Mouse (Mus musculus) mouse embryonic stem cell (cell line): ENCODE data around the gene Jmjd4.

Source experiments
- in situ Hi-C, 2 experiments: fragments of 300-500 bp; cut with MboI; formaldehyde crosslinking; loops; 1 replicate in 1 of 2; 3 replicates in 1 of 2; pipeline ENCODE4 v1.14.3; 2019 to 2020; ENCODE audit warnings: low sequenced_read_pairs in 2 of 2, low pct_unique_long_range_greater_than_20kb in 1 of 2, mixed read lengths in 1 of 2; ENCODE audit not compliant: unreplicated experiment in 1 of 2

The Jmjd4 gene

GRCm38 (mm10) chr11:59456891-59457290, 7.0 kb downstream of the Jmjd4 start:
- in situ Hi-C loops = no loop called here

GRCm38 (mm10) chr11:59458973-59459372, 9.1 kb downstream of the Jmjd4 start:
- in situ Hi-C loops = no loop called here

GRCm38 (mm10) chr11:59460459-59460858, 10.6 kb downstream of the Jmjd4 start:
- in situ Hi-C loops = no loop called here

- in situ Hi-C loops = no loop called here
Observed at GRCm38 (mm10) chr11:59471413-59472325, 21.8 kb downstream of the Jmjd4 start.

GRCm38 (mm10) chr11:59472326-59472677, 22.5 kb downstream of the Jmjd4 start, which contains the start of gene Zfp867:
Zfp867 (minus strand) TSS chr11:59472474.
- in situ Hi-C loops = no loop called here

GRCm38 (mm10) chr11:59477240-59477639, 27.4 kb downstream of the Jmjd4 start:
- in situ Hi-C loops = loop anchor here in 1 of 2 experiments (25.0 kb wide), 1 partner anchor 390 kb away; no protein-coding TSS in a partner anchor

- in situ Hi-C loops = loop anchor here (5.0 to 25.0 kb wide), 2 partner anchors 181 to 396 kb away; no protein-coding TSS in a partner anchor
Observed at GRCm38 (mm10) chr11:59483212-59483611, 33.4 kb downstream of the Jmjd4 start.

- in situ Hi-C loops = loop anchor here in 1 of 2 experiments (25.0 kb wide), 1 partner anchor 398 kb away; no protein-coding TSS in a partner anchor
Observed at GRCm38 (mm10) chr11:59485641-59486040, 35.8 kb downstream of the Jmjd4 start.

GRCm38 (mm10) chr11:59486222-59486621, 36.4 kb downstream of the Jmjd4 start:
- in situ Hi-C loops = loop anchor here in 1 of 2 experiments (25.0 kb wide), 1 partner anchor 399 kb away; no protein-coding TSS in a partner anchor

- in situ Hi-C loops = loop anchor here in 1 of 2 experiments (25.0 kb wide), 1 partner anchor 409 kb away; no protein-coding TSS in a partner anchor
Observed at GRCm38 (mm10) chr11:59496672-59497310, 46.9 kb downstream of the Jmjd4 start.

GRCm38 (mm10) chr11:59497747-59498146, 47.9 kb downstream of the Jmjd4 start:
- in situ Hi-C loops = loop anchor here in 1 of 2 experiments (25.0 kb wide), 1 partner anchor 410 kb away; no protein-coding TSS in a partner anchor

GRCm38 (mm10) chr11:59501978-59502700, 52.3 kb downstream of the Jmjd4 start:
- in situ Hi-C loops = no loop called here

- in situ Hi-C loops = no loop called here
Observed at GRCm38 (mm10) chr11:59505351-59505838, 55.5 kb downstream of the Jmjd4 start.

GRCm38 (mm10) chr11:59505839-59506712, 56.2 kb downstream of the Jmjd4 start:
- in situ Hi-C loops = no loop called here

- in situ Hi-C loops = no loop called here
Observed at GRCm38 (mm10) chr11:59506713-59507074, 56.8 kb downstream of the Jmjd4 start.
